Mouse (Mus musculus): ENCODE measurements at regions not wholly inside any gene's neighbourhood (a gene's known extent, or its start where the extent isn't known, plus 50 kb on each side); places are given as distances from the start of the nearest gene placed in this dataset.

- no peak for ATAC-seq (ENCODE audit: low read depth)
- Histone ChIP-seq H3K4me2 (ENCODE audit: low read depth, low read length) (no peak overlapping the region), H3K4me3 (ENCODE audit: low read depth, low read length) (no peak overlapping the region), H3K36me3 (ENCODE audit: control insufficient read depth, insufficient read depth, low read length) (no peaks in the 10 kb centered on the region), H3K27me3 (ENCODE audit: control insufficient read depth, insufficient read depth, low read length) (no peaks in the 10 kb centered on the region), H3K9me3 (ENCODE audit: control insufficient read depth, low read length) (no peaks in the 10 kb centered on the region), H3K9ac (replicated peaks; ENCODE audit: low read depth, low read length) (no peak overlapping the region), H3K27ac (ENCODE audit: low read depth, low read length) (no peak overlapping the region), H3K4me1 (ENCODE audit: control insufficient read depth, insufficient read depth, low read length) (peaks cover 15% of the 10 kb centered on the region)
- WGBS: 94% methylated on average over 2 of the region's 2 CpGs
Measured at GRCm38 (mm10) chr6:91615022-91615421, 68.8 kb upstream of the Slc6a6 start.

DNA sequence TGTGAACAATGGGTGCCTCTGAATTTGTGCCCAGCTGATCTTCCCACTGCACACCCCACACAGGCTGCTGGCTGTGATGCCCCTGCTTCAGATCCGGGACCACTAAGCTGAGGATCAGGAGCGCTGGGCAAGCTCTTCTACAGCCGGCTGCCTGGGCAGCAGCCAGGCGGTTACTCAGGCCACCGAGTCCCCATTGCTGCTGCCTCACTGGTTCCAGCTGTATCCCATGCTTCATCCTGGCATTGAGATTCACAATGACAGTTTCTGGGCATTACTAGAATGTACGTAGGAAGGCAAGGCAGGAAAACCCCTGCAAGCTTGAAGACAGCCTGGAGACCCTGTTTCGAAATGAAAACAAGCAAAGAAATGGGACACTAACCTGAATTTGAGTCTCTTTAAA is 67.3 kb upstream of the Slc6a6 start:
- 32% methylated on average over 7 of the region's 7 CpGs for WGBS
- H3K36me3 ChIP-seq (ENCODE audit: control insufficient read depth, insufficient read depth, low read length): no peaks in the 10 kb centered on the region
- H3K9me3 ChIP-seq (ENCODE audit: control insufficient read depth, low read length): no peaks in the 10 kb centered on the region

GRCm38 (mm10) chr6:91617031-91617596 is 66.7 kb upstream of the Slc6a6 start:
- Histone ChIP-seq H3K9ac (replicated peaks; ENCODE audit: low read depth, low read length) (peak overlapping the region; percentile 66), H3K27me3 (ENCODE audit: control insufficient read depth, insufficient read depth, low read length) (no peaks in the 10 kb centered on the region), H3K27ac (ENCODE audit: low read depth, low read length) (peak overlapping the region; percentile 93), H3K4me2 (ENCODE audit: low read depth, low read length) (peak overlapping the region; percentile 75), H3K4me1 (ENCODE audit: control insufficient read depth, insufficient read depth, low read length) (peaks cover 15% of the 10 kb centered on the region), H3K36me3 (ENCODE audit: control insufficient read depth, insufficient read depth, low read length) (no peaks in the 10 kb centered on the region), H3K4me3 (ENCODE audit: low read depth, low read length) (peak overlapping the region; percentile 27), H3K9me3 (ENCODE audit: control insufficient read depth, low read length) (no peaks in the 10 kb centered on the region)
- peak; percentile 97 for ATAC-seq (ENCODE audit: low read depth)
- WGBS: 2% methylated on average over 13 of the region's 13 CpGs

More for the DNA sequence above, 67.3 kb upstream of the Slc6a6 start:
- peak overlapping the region; percentile 75 for H3K4me2 ChIP-seq (ENCODE audit: low read depth, low read length)
- H3K4me3 ChIP-seq (ENCODE audit: low read depth, low read length): peak overlapping the region; percentile 27
- H3K4me1 ChIP-seq (ENCODE audit: control insufficient read depth, insufficient read depth, low read length): peaks cover 15% of the 10 kb centered on the region
- peak; percentile 60 for ATAC-seq (ENCODE audit: low read depth)
- no peaks in the 10 kb centered on the region for H3K27me3 ChIP-seq (ENCODE audit: control insufficient read depth, insufficient read depth, low read length)
- peak overlapping the region; percentile 93 for H3K27ac ChIP-seq (ENCODE audit: low read depth, low read length)
- H3K9ac ChIP-seq (replicated peaks; ENCODE audit: low read depth, low read length): peak overlapping the region; percentile 66

- peak; percentile 12; the same call in 1 of the 2 replicates for ATAC-seq (ENCODE audit: low read depth)
- Histone ChIP-seq H3K9me3 (ENCODE audit: control insufficient read depth, low read length) (no peaks in the 10 kb centered on the region), H3K27me3 (ENCODE audit: control insufficient read depth, insufficient read depth, low read length) (no peaks in the 10 kb centered on the region), H3K9ac (replicated peaks; ENCODE audit: low read depth, low read length) (no peak overlapping the region), H3K4me2 (ENCODE audit: low read depth, low read length) (peak overlapping the region; percentile 75), H3K4me3 (ENCODE audit: low read depth, low read length) (no peak overlapping the region), H3K36me3 (ENCODE audit: control insufficient read depth, insufficient read depth, low read length) (no peaks in the 10 kb centered on the region), H3K4me1 (ENCODE audit: control insufficient read depth, insufficient read depth, low read length) (peaks cover 15% of the 10 kb centered on the region), H3K27ac (ENCODE audit: low read depth, low read length) (peak overlapping the region; percentile 93)
- WGBS: 80% methylated on average over 10 of the region's 10 CpGs
Measured at GRCm38 (mm10) chr6:91617685-91618084, 66.2 kb upstream of the Slc6a6 start.

- Histone ChIP-seq H3K27me3 (ENCODE audit: control insufficient read depth, insufficient read depth, low read length) (no peaks in the 10 kb centered on the region), H3K9me3 (ENCODE audit: control insufficient read depth, low read length) (no peaks in the 10 kb centered on the region), H3K4me3 (ENCODE audit: low read depth, low read length) (no peak overlapping the region), H3K4me1 (ENCODE audit: control insufficient read depth, insufficient read depth, low read length) (peaks cover 15% of the 10 kb centered on the region), H3K9ac (replicated peaks; ENCODE audit: low read depth, low read length) (no peak overlapping the region), H3K27ac (ENCODE audit: low read depth, low read length) (no peak overlapping the region), H3K4me2 (ENCODE audit: low read depth, low read length) (no peak overlapping the region), H3K36me3 (ENCODE audit: control insufficient read depth, insufficient read depth, low read length) (no peaks in the 10 kb centered on the region)
- WGBS: 95% methylated on average over 6 of the region's 6 CpGs
- no peak for ATAC-seq (ENCODE audit: low read depth)
Measured at GRCm38 (mm10) chr6:91619009-91619408, 64.8 kb upstream of the Slc6a6 start.

DNA sequence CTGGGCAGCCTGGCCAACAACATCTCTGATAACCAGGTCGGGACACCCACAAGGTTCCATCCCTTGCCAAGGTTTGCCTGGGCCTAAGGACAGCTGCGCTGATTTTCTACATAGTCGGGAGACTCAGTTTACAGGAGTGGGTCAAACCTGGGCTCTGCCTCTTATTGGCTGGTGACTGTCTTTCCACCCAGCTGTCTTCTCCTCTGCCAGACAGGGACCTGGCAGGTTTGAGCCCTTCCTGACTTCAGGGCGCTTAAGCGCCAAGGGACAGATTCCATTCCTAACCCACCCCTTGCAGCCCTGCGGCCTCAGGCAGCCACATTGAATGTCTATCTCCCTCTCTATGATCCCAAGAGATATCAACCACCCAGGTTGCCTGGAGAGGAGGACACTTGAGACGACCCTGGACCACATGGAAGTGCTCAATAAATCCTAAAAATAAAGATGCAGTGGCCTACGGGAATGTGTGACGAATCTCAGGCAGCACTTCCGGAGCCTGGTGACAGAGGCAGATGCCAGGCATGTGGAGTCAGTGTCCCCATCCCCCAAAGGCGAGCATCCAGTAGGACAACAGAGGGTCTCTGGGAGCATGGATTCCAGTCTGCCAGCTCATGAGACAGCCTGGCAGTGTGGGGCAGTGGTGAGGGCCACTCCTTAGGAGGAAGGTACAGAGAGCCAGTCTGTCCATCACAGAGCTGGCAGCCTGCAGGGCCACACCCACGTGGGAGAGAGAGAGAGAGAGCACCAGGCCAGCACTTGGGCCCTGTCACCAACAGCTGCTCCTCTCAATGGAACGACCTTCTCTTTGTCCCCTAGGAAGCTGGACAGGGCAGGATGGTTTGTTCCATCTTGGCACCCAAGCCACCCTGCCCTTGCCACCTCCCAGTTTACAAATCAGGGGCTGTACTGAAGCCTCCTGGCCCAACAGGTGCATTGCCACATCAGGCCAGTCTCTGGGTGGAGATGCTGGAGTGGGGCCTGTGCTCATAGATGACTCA is 63.8 kb upstream of the Slc6a6 start:
- Histone ChIP-seq H3K4me2 (ENCODE audit: low read depth, low read length) (no peak overlapping the region), H3K9ac (replicated peaks; ENCODE audit: low read depth, low read length) (no peak overlapping the region), H3K4me3 (ENCODE audit: low read depth, low read length) (no peak overlapping the region), H3K27ac (ENCODE audit: low read depth, low read length) (no peak overlapping the region), H3K36me3 (ENCODE audit: control insufficient read depth, insufficient read depth, low read length) (no peaks in the 10 kb centered on the region), H3K27me3 (ENCODE audit: control insufficient read depth, insufficient read depth, low read length) (no peaks in the 10 kb centered on the region), H3K4me1 (ENCODE audit: control insufficient read depth, insufficient read depth, low read length) (peaks cover 15% of the 10 kb centered on the region), H3K9me3 (ENCODE audit: control insufficient read depth, low read length) (no peaks in the 10 kb centered on the region)
- whole genome bisulfite sequencing: 77% methylated on average over 13 of the region's 13 CpGs
- no peak for ATAC-seq (ENCODE audit: low read depth)

DNA sequence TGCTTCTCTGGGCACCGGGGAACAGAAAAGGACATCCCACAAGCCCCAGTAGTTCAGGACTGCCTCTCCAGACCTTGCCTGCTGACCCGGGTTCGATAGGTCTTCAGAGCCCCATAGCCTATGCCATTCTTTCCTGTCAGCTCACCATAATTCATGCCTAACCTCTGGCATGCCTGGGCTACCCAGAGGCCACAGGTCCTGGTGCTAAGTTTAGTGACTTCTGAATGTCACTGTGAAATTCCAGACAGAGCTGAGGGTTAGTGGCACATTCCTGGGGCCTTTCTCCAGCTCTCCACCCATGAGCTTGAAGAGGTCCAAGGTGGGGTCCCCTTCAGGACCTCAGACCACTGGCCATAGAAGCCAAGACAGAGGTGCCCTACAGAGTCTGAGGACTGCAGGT is 62.4 kb upstream of the Slc6a6 start:
- Histone ChIP-seq H3K4me1 (ENCODE audit: control insufficient read depth, insufficient read depth, low read length) (peaks cover 10% of the 10 kb centered on the region), H3K27ac (ENCODE audit: low read depth, low read length) (no peak overlapping the region), H3K9ac (replicated peaks; ENCODE audit: low read depth, low read length) (no peak overlapping the region), H3K4me3 (ENCODE audit: low read depth, low read length) (no peak overlapping the region), H3K4me2 (ENCODE audit: low read depth, low read length) (no peak overlapping the region), H3K27me3 (ENCODE audit: control insufficient read depth, insufficient read depth, low read length) (no peaks in the 10 kb centered on the region), H3K36me3 (ENCODE audit: control insufficient read depth, insufficient read depth, low read length) (no peaks in the 10 kb centered on the region), H3K9me3 (ENCODE audit: control insufficient read depth, low read length) (no peaks in the 10 kb centered on the region)
- no peak for ATAC-seq (ENCODE audit: low read depth)
- 93% methylated on average over 3 of the region's 3 CpGs for WGBS

DNA sequence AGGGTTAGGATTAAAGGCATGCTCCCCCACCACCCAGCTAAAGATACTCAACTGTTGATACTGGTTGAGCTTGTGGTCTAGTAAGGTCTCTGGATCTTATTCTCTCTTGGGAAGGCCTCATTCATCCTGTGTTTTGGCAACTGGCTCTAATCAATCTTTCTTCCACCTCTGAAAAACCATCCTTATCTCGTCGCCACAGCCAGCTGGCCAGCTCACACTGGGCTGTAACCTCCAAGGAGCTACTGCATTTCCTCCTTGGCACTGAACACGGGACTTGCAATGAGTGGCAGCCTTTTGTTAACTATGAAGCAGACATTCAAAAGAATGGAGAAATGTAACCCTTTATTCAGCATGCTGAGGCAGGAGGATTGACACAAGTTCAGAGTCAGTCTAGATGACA is 61.4 kb upstream of the Slc6a6 start:
- H3K27ac ChIP-seq (ENCODE audit: low read depth, low read length): no peak overlapping the region
- ATAC-seq (ENCODE audit: low read depth): no peak
- no peak overlapping the region for H3K4me2 ChIP-seq (ENCODE audit: low read depth, low read length)
- H3K9ac ChIP-seq (replicated peaks; ENCODE audit: low read depth, low read length): no peak overlapping the region
- 78% methylated on average over 3 of the region's 3 CpGs for WGBS
- H3K4me3 ChIP-seq (ENCODE audit: low read depth, low read length): no peak overlapping the region
- no peaks in the 10 kb centered on the region for H3K36me3 ChIP-seq (ENCODE audit: control insufficient read depth, insufficient read depth, low read length)
- H3K27me3 ChIP-seq (ENCODE audit: control insufficient read depth, insufficient read depth, low read length): no peaks in the 10 kb centered on the region
- peaks cover 2% of the 10 kb centered on the region; the same call in 1 of the 2 replicates for H3K4me1 ChIP-seq (ENCODE audit: control insufficient read depth, insufficient read depth, low read length)
- H3K9me3 ChIP-seq (ENCODE audit: control insufficient read depth, low read length): no peaks in the 10 kb centered on the region

- no peaks in the 10 kb centered on the region for H3K36me3 ChIP-seq (ENCODE audit: control insufficient read depth, insufficient read depth, low read length)
- H3K4me3 ChIP-seq (ENCODE audit: low read depth, low read length): no peak overlapping the region
- H3K4me2 ChIP-seq (ENCODE audit: low read depth, low read length): no peak overlapping the region
- H3K9me3 ChIP-seq (ENCODE audit: control insufficient read depth, low read length): no peaks in the 10 kb centered on the region
- no peak overlapping the region for H3K27ac ChIP-seq (ENCODE audit: low read depth, low read length)
- H3K27me3 ChIP-seq (ENCODE audit: control insufficient read depth, insufficient read depth, low read length): no peaks in the 10 kb centered on the region
- no peak for ATAC-seq (ENCODE audit: low read depth)
- 89% methylated on average over 4 of the region's 4 CpGs for WGBS
- H3K4me1 ChIP-seq (ENCODE audit: control insufficient read depth, insufficient read depth, low read length): no peaks in the 10 kb centered on the region
- no peak overlapping the region for H3K9ac ChIP-seq (replicated peaks; ENCODE audit: low read depth, low read length)
Measured at GRCm38 (mm10) chr6:91623646-91624045, 60.2 kb upstream of the Slc6a6 start.
